Mouse (Mus musculus) liver, embryonic 15.5 days (tissue): ENCODE data around the gene Gpbar1. TPM values are rescaled to one million over a fixed set of nuclear protein-coding genes. Genes with fewer than 3 reads are reported as not detected.
"Not testable (repeated sequence)": the region's sequence is repeated elsewhere in the genome, so short reads cannot be mapped to it uniquely, and the experiment has no call there.

Experiments used
- ATAC-seq: fragments of 200-750 bp; cut with Nextera tagmentation; 2 replicates; pipeline ENCODE4 v1.8.0; 2017; ENCODE audit warnings: moderate number of reproducible peaks, mild to moderate bottlenecking, moderate library complexity; ENCODE audit not compliant: insufficient read depth
- H3K27ac ChIP-seq: fragments of 300-500 bp; sonication (generic); replicated peaks from 2 replicates; pipeline ENCODE4 v1.5.1; 2015; ENCODE audit warnings: mild to moderate bottlenecking, inconsistent platforms
- H3K27me3 ChIP-seq: fragments of 300-500 bp; sonication (generic); 2 replicates; pipeline ENCODE4 v1.6.1; 2015; ENCODE audit warnings: mild to moderate bottlenecking, inconsistent platforms
- H3K36me3 ChIP-seq: fragments of 300-500 bp; sonication (generic); replicated peaks from 2 replicates; pipeline ENCODE4 v1.6.1; 2015; ENCODE audit warnings: moderate library complexity, mild to moderate bottlenecking, inconsistent platforms
- H3K4me1 ChIP-seq: fragments of 300-500 bp; sonication (generic); replicated peaks from 2 replicates; pipeline ENCODE4 v1.6.1; 2015; ENCODE audit warnings: inconsistent platforms
- H3K4me2 ChIP-seq: fragments of 300-500 bp; sonication (generic); 2 replicates; pipeline ENCODE4 v1.6.1; 2015; ENCODE audit warnings: moderate library complexity, mild to moderate bottlenecking, inconsistent platforms
- H3K4me3 ChIP-seq: fragments of 300-500 bp; sonication (generic); replicated peaks from 2 replicates; pipeline ENCODE4 v1.5.1; 2015; ENCODE audit warnings: mild to moderate bottlenecking, inconsistent platforms
- H3K9ac ChIP-seq: fragments of 300-500 bp; sonication (generic); 2 replicates; pipeline ENCODE4 v1.6.1; 2015; ENCODE audit warnings: moderate library complexity, mild to moderate bottlenecking, inconsistent platforms
- H3K9me3 ChIP-seq: fragments of 300-500 bp; sonication (generic); replicated peaks from 2 replicates; pipeline ENCODE4 v1.6.1; 2016; ENCODE audit warnings: inconsistent platforms
- WGBS: fragments of 180-500 bp; shearing (Covaris S2); methylation state at CpG from one replicate; pipeline ENCODE4 v1.1.7; 2015; ENCODE audit warnings: mixed read lengths; ENCODE audit not compliant: insufficient replicate concordance; 5-methylcytosine and 5-hydroxymethylcytosine counted together
- polyA plus RNA-seq: library from polyadenylated mRNA; unstranded; fragments of >200 nt; fragmentation: Nextera tagmentation; extraction: Ambion mirVana; gene quantifications from 2 replicates; pipeline ENCODE4 v1.2.1, GENCODE M21; 2015

The Gpbar1 gene
- polyA plus RNA-seq, 1 experiment from 2014 or later, result 0.29 TPM

DNA sequence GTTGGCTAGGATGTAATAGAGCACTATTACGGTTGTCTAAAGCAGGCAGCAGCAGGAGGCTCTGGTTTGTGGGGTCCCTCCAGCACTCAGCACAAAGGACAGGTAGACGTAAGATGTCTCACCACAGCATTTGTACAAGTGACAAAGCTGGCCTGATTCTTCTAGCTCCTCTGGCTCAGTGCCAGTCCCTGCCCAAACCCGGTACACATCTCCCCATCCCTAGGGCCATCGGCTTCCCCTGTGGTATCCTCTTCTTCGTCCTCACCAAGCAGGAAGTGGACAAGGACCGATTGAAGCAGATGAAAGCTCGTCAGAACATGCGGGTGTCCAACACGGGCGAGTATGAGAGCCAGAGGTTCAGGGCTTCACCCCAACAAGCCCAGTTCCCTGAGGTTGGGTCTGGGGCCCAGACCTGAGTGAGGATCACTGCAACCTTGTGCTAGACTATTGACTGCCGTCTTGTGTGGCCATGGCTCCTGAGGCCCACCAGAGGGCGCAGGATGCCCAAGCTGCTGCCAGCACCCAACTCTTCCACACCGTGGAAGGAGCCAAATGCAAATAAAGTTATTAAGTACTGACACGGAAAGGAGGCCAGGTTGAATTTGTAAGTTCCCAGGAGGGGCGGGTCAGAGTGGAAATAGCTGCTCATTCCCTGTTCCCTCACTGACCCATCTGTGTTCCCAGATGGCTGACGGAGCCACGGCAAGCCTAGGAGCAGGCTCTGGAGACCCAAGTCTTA lies 8.7 kb downstream of the Gpbar1 start:
- H3K9ac ChIP-seq, H3K9me3 ChIP-seq, H3K4me3 ChIP-seq, ATAC-seq, H3K4me2 ChIP-seq, H3K27me3 ChIP-seq: not testable (repeated sequence)
- 52% methylated on average over 15 of the region's 17 CpGs for WGBS
- 0 out of 2 replicates have a peak overlapping the region, but pooled peaks have one; percentile 16 for H3K27ac ChIP-seq
- H3K36me3 ChIP-seq, result peaks cover 52% of the 10 kb centered on the region
- H3K4me1 ChIP-seq, result peaks cover 59% of the 10 kb centered on the region

DNA sequence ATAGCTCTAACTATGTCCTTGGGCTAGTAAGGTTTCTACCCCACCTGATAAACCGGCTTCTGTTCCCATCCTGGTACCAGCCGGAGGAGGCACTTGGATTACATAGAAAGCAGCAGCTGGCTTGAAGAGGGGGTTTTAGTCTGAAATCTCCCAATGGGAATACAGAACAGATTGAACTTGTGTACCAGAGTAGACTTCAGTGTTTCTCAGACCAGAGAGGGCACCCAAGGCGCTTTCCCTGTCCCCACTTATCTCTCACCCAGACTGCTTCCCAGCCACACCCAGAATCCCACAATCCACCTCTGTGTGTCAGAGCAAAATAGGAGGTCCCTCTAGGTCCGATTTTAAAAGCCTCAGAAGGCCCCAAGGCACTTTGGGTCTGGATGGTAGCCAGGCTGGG lies 10.0 kb downstream of the Gpbar1 start:
- H3K4me3 ChIP-seq, result no peak overlapping the region
- peaks cover 50% of the 10 kb centered on the region for H3K36me3 ChIP-seq
- no peaks in the 10 kb centered on the region for H3K9me3 ChIP-seq
- no peak for ATAC-seq
- H3K27ac ChIP-seq, result peak overlapping the region; percentile 38; the same call in 1 of the 2 replicates
- H3K4me1 ChIP-seq, result peaks cover 53% of the 10 kb centered on the region
- H3K4me2 ChIP-seq, result peak overlapping the region; percentile 23; the same call in 1 of the 2 replicates
- no peaks in the 10 kb centered on the region for H3K27me3 ChIP-seq
- 0 out of 2 replicates have a peak overlapping the region, but pooled peaks have one; percentile 15 for H3K9ac ChIP-seq
- 59% methylated on average over 4 of the region's 4 CpGs for WGBS

DNA sequence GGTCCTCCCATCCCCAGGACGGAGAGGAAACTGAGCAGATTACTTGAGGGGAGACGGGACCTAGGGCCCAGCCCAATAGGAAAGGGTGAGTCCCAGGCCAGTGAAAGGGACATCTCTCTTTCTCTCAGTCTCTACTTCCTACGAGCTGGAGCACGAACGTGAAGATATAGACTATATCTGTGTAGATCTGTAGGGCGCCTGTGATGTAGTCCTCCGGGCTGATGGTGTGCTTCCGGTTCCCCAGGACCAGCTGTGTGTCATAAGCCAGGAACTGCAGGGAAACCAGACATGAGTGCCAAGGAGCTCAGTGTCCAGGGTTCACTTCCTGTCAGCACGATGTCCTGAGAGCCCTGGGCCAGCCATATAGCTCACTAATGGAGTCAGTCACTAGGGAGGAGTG lies 10.9 kb downstream of the Gpbar1 start:
- Histone ChIP-seq H3K36me3 (peaks cover 59% of the 10 kb centered on the region), H3K27me3 (no peaks in the 10 kb centered on the region), H3K27ac (0 out of 2 replicates have a peak overlapping the region, but pooled peaks have one; percentile 33), H3K4me1 (peaks cover 54% of the 10 kb centered on the region), H3K9ac (no peak overlapping the region), H3K4me2 (no peak overlapping the region), H3K4me3 (no peak overlapping the region), H3K9me3 (no peaks in the 10 kb centered on the region)
- WGBS, result 78% methylated on average over 9 of the region's 9 CpGs
- no peak for ATAC-seq

DNA sequence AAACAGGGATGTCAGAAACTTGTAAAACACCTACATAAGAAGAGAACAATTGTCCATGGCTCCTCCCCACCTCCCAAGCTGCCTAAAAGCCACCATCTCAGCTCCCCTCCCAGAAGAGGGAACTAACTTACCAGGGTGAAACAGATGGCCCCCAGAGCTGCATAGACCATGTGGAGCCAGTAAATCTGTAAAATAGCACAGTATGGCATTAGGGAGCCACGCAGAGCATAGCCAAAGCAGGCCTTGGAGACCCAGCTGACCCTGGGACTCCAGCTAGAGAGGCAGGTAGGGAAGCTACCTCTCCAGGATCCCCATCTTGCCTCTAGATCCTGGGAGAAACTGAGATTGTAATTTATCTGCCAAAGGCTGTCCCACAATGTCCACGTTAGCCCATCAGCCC lies 11.4 kb downstream of the Gpbar1 start:
- peak overlapping the region; percentile 33; the same call in 1 of the 2 replicates for H3K27ac ChIP-seq
- H3K9ac ChIP-seq, result no peak overlapping the region
- H3K4me2 ChIP-seq, result no peak overlapping the region
- H3K27me3 ChIP-seq, result no peaks in the 10 kb centered on the region
- H3K9me3 ChIP-seq, result no peaks in the 10 kb centered on the region
- WGBS, result 67% methylated on average over 2 of the region's 2 CpGs
- H3K4me3 ChIP-seq, result no peak overlapping the region
- H3K36me3 ChIP-seq, result peaks cover 60% of the 10 kb centered on the region
- no peak for ATAC-seq
- peaks cover 58% of the 10 kb centered on the region for H3K4me1 ChIP-seq

DNA sequence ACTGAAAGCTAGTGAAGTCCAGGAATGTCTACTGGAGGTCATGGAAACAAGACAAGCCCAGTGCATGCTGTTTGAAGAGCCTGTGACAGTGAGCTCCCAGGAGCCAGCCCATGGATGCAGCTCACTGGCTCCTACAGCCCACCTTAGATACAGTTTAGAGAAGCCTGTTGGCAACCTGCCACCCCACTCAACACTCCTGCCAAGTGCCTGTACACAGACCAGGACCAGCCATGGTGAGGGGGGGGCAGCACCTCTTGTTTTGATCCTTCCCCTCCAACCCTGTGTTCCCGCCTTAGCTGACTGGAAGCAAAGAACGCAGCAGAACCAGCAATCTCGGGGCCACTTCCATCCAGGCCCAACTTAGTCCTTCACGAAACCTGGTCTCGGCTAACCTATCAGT lies 11.8 kb downstream of the Gpbar1 start:
- Histone ChIP-seq H3K4me2 (no peak overlapping the region), H3K4me3 (no peak overlapping the region), H3K36me3 (peaks cover 60% of the 10 kb centered on the region), H3K9ac (no peak overlapping the region), H3K9me3 (no peaks in the 10 kb centered on the region), H3K4me1 (peaks cover 60% of the 10 kb centered on the region), H3K27me3 (no peaks in the 10 kb centered on the region), H3K27ac (no peak overlapping the region)
- WGBS, result 83% methylated on average over 5 of the region's 5 CpGs
- ATAC-seq, result no peak

DNA sequence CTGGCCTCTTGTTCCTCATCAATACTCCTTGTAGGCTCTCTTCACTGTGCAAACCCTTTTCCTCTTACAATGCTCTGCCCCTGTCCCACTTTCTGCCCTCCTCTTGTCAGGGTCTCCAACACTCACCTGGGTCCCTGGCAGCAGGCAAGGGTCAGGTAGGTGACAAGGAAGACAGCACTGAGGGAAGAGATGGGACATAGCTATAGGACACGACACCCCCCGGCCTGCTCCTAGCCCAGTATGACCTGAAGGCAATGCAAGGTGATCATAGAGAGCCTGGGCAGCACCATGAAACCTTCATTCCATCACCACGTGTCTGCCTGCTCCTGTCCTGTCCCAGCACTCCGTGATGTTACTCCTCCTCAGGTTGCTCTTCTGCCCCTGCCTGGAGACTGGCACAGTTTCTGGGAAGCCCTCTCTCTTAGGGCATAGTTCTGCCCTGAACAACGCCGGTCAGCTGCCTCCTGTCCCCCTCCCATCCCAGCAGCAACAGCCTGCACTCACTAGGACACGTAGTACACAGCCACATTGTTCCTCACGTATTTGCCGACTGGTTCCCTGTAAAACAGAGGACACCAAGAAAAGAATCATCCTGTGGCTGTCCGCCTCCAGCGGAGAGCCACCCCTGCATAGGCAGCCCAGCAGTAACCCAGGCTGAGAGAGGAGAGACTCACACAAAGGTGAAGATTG lies 14.1 kb downstream of the Gpbar1 start:
- no peak overlapping the region for H3K4me3 ChIP-seq
- peaks cover 60% of the 10 kb centered on the region for H3K36me3 ChIP-seq
- peaks cover 62% of the 10 kb centered on the region for H3K4me1 ChIP-seq
- WGBS, result 82% methylated on average over 11 of the region's 11 CpGs
- H3K27ac ChIP-seq, result no peak overlapping the region
- no peak overlapping the region for H3K9ac ChIP-seq
- ATAC-seq, result no peak
- no peaks in the 10 kb centered on the region for H3K27me3 ChIP-seq
- no peak overlapping the region for H3K4me2 ChIP-seq
- H3K9me3 ChIP-seq, result no peaks in the 10 kb centered on the region

DNA sequence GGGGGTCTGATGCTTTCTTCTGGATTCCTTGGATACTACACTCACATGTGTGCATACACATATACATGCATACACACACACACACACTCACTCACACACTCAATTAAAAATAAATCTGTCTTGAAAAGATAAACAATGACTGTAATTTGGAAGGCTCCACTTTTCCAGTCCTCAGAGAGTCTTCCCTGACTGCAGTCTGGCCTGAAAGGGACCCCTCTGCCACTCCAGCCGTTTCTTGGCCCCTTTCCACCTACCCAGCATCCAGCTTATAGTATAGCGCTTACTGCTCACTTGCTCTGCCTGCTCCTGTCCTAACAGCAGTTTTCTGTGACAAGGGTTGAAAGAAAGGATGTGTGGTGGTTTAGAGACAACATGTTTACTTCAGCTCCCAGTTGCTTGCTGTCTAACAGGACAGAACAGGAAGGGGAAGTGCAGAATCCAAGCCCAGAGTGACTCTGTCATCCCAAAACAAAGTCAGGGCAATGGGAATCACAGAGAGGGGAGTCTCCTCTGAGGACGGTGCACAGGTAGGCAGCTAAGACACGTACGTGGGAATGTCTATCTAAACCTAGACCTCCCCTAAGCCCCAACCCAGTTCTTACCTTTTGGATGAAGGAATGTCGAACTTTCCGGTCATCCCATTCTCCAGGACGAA lies 15.1 kb downstream of the Gpbar1 start:
- Histone ChIP-seq H3K27ac (peak overlapping the region; percentile 48), H3K27me3 (no peaks in the 10 kb centered on the region), H3K9ac (no peak overlapping the region), H3K36me3 (peaks cover 54% of the 10 kb centered on the region), H3K4me2 (no peak overlapping the region), H3K4me1 (peaks cover 63% of the 10 kb centered on the region), H3K9me3 (no peaks in the 10 kb centered on the region), H3K4me3 (no peak overlapping the region)
- ATAC-seq, result no peak
- 77% methylated on average over 8 of the region's 8 CpGs for WGBS

DNA sequence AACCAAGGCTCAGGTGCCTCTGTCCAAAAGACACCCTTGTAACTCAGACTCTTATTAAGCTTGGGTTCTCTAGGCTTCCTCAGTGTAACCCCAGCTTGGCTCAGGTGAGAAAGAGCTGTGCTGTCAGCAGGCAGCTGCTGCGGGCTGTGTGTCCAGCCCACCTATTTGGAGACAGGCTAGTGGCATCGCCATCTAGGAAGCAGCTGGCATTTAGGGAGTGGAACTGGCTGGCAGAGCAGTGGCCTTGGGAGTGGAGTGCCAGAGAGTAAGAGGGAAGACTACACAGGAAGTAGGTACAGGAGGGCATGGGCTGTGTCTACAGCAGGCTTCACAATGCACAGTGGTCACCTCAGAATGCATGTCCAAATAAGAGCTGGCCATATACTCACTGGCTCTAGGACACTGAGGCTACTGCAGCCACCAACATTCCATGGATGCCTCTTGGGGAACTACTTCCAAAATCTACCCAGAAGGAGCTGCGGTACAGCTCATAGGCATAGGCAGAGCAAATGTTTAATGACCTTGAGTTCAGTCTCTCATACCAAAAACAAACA lies 15.8 kb downstream of the Gpbar1 start:
- Histone ChIP-seq H3K9ac (no peak overlapping the region), H3K36me3 (peaks cover 47% of the 10 kb centered on the region), H3K4me2 (no peak overlapping the region), H3K27ac (peak overlapping the region; percentile 48), H3K9me3 (no peaks in the 10 kb centered on the region), H3K27me3 (no peaks in the 10 kb centered on the region), H3K4me3 (no peak overlapping the region), H3K4me1 (peaks cover 63% of the 10 kb centered on the region)
- ATAC-seq, result no peak
- 83% methylated on average over 3 of the region's 3 CpGs for WGBS

DNA sequence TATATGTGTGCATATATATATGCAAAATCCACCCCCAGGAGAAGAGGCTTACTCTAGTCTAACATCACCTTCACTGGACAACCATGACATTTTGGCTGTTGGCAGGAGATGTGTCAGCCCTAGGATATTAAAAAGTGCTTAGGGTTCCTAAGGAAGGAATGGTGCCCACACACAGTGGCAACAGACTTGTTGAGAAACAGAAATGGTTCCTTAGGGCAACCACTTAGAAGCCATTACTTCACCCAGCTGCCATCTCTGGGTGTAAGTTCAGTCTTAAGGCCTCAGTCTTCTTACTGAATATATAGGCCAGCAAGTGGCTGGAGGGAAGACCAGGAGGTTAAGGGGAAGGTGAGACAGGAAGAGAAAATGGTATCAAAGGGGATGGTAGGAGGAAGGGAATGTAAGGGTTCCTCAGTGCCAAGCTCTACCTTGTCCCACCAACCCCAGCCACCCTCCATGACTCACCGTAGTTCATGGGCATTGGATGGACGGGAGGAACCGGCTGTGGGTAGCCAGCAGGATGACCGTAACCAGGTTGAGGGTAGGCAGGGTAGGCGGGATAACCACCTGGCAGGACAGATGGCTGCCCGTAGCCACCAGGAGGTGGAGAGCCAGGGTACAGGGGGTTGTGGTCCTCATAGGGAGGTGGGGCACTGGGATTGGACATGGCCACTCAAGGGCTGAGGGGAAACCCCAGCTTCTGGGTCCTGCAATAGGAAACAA lies 16.5 kb downstream of the Gpbar1 start:
- peak overlapping the region; percentile 67 for H3K9ac ChIP-seq
- peaks cover 41% of the 10 kb centered on the region for H3K36me3 ChIP-seq
- H3K27ac ChIP-seq, result peak overlapping the region; percentile 97
- H3K4me2 ChIP-seq, result peak overlapping the region; percentile 80
- peak overlapping the region; percentile 62 for H3K4me3 ChIP-seq
- 70% methylated on average over 6 of the region's 6 CpGs for WGBS
- no peaks in the 10 kb centered on the region for H3K9me3 ChIP-seq
- peaks cover 66% of the 10 kb centered on the region for H3K4me1 ChIP-seq
- 0 out of 2 replicates have a peak, but pooled peaks have one; percentile 1 for ATAC-seq
- H3K27me3 ChIP-seq, result no peaks in the 10 kb centered on the region

DNA sequence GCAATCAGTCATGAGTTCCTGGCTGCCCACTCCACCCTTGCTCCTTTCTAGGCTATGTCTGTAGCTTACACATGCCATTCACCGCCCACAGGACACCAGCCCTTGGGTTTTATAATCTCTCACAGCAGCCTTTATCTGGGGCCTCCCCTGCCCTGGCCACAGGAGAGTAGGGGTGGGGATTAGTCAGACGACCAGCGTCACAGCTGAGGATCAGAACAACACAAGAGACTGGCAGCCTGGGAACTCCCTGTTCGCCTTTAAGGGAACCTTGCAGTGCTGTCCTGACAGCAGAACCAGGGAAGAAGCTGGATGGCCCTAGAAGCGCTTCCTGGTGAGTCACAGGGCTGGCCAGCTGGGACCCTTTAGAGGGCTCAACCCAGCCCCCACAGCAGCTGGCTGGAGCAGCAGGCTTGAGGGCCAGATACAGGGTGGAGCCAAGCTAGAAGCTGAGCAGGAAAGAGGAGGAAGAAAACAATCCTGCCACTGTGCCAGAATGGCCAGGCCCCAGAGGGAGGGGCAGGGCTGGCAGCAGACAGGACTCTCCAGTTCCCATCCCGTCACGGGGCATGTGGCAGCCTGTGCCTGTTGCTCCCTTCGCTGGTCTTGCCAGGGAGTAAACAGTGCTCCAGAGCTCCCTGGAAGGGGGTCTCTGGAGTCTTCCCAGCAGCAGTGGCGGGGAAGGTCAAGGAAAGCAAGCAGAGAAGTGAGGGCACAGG lies 17.3 kb downstream of the Gpbar1 start:
- Histone ChIP-seq H3K9me3 (no peaks in the 10 kb centered on the region), H3K27me3 (no peaks in the 10 kb centered on the region), H3K4me1 (peaks cover 72% of the 10 kb centered on the region), H3K4me3 (peak overlapping the region; percentile 62), H3K9ac (peak overlapping the region; percentile 67), H3K4me2 (peak overlapping the region; percentile 80), H3K27ac (peak overlapping the region; percentile 97), H3K36me3 (peaks cover 34% of the 10 kb centered on the region)
- peak; percentile 95 for ATAC-seq
- 18% methylated on average over 9 of the region's 9 CpGs for WGBS
